ENCODE assay signal across 26 mouse cellular contexts in genomic region chr5:131849644-131850043, GRCm38 (mm10).
"Had no signal": no experiment of that assay in that cellular context is flagged by ENCODE, and none has a peak within 500 bp of the region (broad histone marks: within the 10 kb centered on the region; RNA-seq: fewer than 3 reads in every experiment).

No protein-coding gene starts in this region.

- ATAC-seq: hindbrain, postnatal 0 days; intestine, embryonic 16.5 days; liver, embryonic 12.5 days had no signal

- H3K9ac ChIP-seq: heart, embryonic 13.5 days; heart, embryonic 15.5 days; hindbrain, embryonic 13.5 days; hindbrain, embryonic 15.5 days; kidney, embryonic 15.5 days; limb, embryonic 13.5 days; limb, embryonic 15.5 days; liver, embryonic 12.5 days had no signal

- H3K4me3 ChIP-seq: heart, adult 2 months; heart, embryonic 13.5 days; heart, embryonic 15.5 days; hindbrain, embryonic 13.5 days; hindbrain, embryonic 15.5 days; kidney, embryonic 15.5 days; limb, embryonic 13.5 days; limb, embryonic 15.5 days; liver, embryonic 12.5 days had no signal

- H3K4me2 ChIP-seq: heart, embryonic 11.5 days; heart, embryonic 13.5 days; heart, embryonic 15.5 days; hindbrain, embryonic 13.5 days; hindbrain, embryonic 15.5 days; kidney, embryonic 15.5 days; limb, embryonic 13.5 days; limb, embryonic 15.5 days; liver, embryonic 12.5 days had no signal

- H3K27ac ChIP-seq: heart, adult 2 months; heart, embryonic 13.5 days; heart, embryonic 15.5 days; hindbrain, embryonic 13.5 days; hindbrain, embryonic 15.5 days; hindbrain, postnatal 0 days; kidney, embryonic 15.5 days; kidney, postnatal 0 days; limb, embryonic 13.5 days; limb, embryonic 15.5 days; liver, embryonic 12.5 days had no signal

- H3K9me3 ChIP-seq: heart, embryonic 13.5 days; heart, embryonic 15.5 days; hindbrain, embryonic 13.5 days; hindbrain, embryonic 15.5 days; kidney, embryonic 15.5 days; limb, embryonic 13.5 days; limb, embryonic 15.5 days; liver, embryonic 12.5 days had no signal

- DNase-seq: gastrocnemius, postnatal 14 days; gastrocnemius, postnatal 36 days; heart, adult 11 months; heart, adult 2 months; heart, postnatal 14 days; heart, postnatal 36 days; kidney, adult 11 months; kidney, adult 2 months; kidney, adult 9 months; kidney, postnatal 14 days; kidney, postnatal 36 days; layer of hippocampus, adult 9-11 months; layer of hippocampus, postnatal 36 days; left cerebral cortex, postnatal 4 days had no signal

- H3K36me3 ChIP-seq: heart, embryonic 13.5 days; heart, embryonic 15.5 days; hindbrain, embryonic 13.5 days; hindbrain, embryonic 15.5 days; kidney, embryonic 15.5 days; limb, embryonic 13.5 days; limb, embryonic 15.5 days; liver, embryonic 12.5 days had no signal

- H3K4me1 ChIP-seq: liver, embryonic 12.5 days had no signal

- H3K27me3 ChIP-seq: heart, embryonic 13.5 days; heart, embryonic 15.5 days; hindbrain, embryonic 15.5 days; limb, embryonic 15.5 days; liver, embryonic 12.5 days had no signal
